Mouse (Mus musculus) heart, embryonic 10.5 days (tissue): ENCODE results near the gene Snx25. TPM values are rescaled to one million over a fixed set of nuclear protein-coding genes. Genes with fewer than 3 reads are reported as not detected.
A peak's percentile ranks its signal among the peaks of the same experiment; 100 is the strongest.

ENCODE experiments used
- DNase-seq: peaks from one replicate; pipeline ENCODE4 v3.0.0-alpha.2; 2017; ENCODE audit warnings: low spot score
- H3K27ac ChIP-seq: fragments of 300-500 bp; sonication (generic); 2 replicates; pipeline ENCODE4 v1.5.1; 2016; ENCODE audit warnings: mild to moderate bottlenecking
- H3K27me3 ChIP-seq: fragments of 300-500 bp; sonication (generic); 2 replicates; pipeline ENCODE4 v1.6.1; 2016; ENCODE audit warnings: mild to moderate bottlenecking; ENCODE audit not compliant: poor library complexity, insufficient read depth, severe bottlenecking
- H3K36me3 ChIP-seq: fragments of 300-500 bp; sonication (generic); 2 replicates; pipeline ENCODE4 v1.6.1; 2016; ENCODE audit warnings: mild to moderate bottlenecking, moderate library complexity
- H3K4me1 ChIP-seq: fragments of 300-500 bp; sonication (generic); 2 replicates; pipeline ENCODE4 v1.6.1; 2016; ENCODE audit warnings: mild to moderate bottlenecking
- H3K4me3 ChIP-seq: fragments of 300-500 bp; sonication (generic); 2 replicates; pipeline ENCODE4 v1.5.1; 2016; ENCODE audit warnings: mild to moderate bottlenecking, moderate library complexity
- H3K9me3 ChIP-seq: fragments of 300-500 bp; sonication (generic); 2 replicates; pipeline ENCODE4 v1.6.1; 2016; ENCODE audit warnings: mild to moderate bottlenecking, moderate library complexity
- WGBS: fragments of 180-500 bp; shearing (Covaris S2); methylation state at CpG from one replicate; pipeline ENCODE4 v1.1.7; 2016; 5-methylcytosine and 5-hydroxymethylcytosine counted together
- polyA plus RNA-seq: library from polyadenylated mRNA; unstranded; fragments of >200 nt; fragmentation: Nextera tagmentation; extraction: Ambion mirVana; gene quantifications from 2 replicates; pipeline ENCODE4 v1.2.1, GENCODE M21; 2016

Gene Snx25
- 2.3 and 3.7 TPM in 2 replicates for polyA plus RNA-seq

DNA sequence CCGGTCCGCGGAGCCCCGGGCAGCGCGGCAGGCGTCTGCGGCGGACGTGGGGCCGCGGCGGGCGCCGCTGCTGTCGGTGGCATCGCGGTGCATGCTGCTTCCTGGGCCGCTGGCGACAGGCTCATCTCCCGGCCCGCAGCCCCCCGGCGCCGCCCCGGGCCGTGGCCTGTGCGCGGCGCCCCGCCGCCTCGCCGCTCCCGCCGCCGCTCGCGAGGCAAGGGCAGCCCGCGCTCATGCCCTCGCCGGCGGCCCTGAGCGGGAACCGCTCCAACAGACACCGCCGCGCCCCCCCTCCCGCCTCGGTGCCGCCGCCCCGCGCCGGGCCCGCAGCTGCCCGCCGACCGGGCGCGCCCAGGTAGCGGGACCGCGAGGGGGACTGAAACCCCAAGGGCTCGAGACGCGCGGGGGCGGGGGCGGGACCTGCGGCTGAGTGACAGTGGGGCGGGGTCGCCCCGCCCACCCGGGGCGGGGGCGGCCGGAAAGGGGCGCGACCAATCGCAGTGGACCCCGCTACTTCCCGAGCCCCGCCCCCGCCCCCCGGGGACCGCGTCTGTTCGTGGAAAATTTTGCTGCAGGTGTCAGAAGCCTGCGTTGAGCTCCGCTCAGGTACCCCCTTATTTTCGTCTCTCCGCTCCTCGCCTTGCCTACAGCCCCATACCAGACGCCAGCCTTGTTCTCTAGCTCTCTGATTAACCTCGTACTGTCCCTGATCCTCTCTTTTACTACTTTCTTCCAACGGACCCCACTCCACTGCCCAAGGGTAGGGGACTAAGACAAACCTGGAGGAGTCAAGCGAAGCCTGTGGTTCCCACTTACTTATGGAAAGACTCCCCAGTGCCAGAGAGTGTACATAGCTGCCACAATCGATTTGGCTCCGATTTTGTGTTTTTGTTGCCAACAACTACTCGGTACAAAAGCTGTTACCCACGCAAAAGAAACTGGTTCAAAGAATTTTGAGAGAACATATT lies at the start of gene Snx25:
Gene Snx25 (minus strand): TSS at position 96 of the 968 bp plus-strand sequence.
- H3K9me3 ChIP-seq = no peaks in the 10 kb centered on the region
- H3K27me3 ChIP-seq = peaks cover 12% of the 10 kb centered on the region; the same call in 1 of the 2 replicates
- DNase-seq = peak; percentile 93
- peaks cover 21% of the 10 kb centered on the region for H3K4me1 ChIP-seq
- peak within 1 kb of the TSS; percentile 90 for H3K4me3 ChIP-seq
- 7% methylated on average over 79 of the region's 103 CpGs for WGBS
- no peaks in the 10 kb centered on the region for H3K36me3 ChIP-seq
- H3K27ac ChIP-seq = peak within 1 kb of the TSS; percentile 90

DNA sequence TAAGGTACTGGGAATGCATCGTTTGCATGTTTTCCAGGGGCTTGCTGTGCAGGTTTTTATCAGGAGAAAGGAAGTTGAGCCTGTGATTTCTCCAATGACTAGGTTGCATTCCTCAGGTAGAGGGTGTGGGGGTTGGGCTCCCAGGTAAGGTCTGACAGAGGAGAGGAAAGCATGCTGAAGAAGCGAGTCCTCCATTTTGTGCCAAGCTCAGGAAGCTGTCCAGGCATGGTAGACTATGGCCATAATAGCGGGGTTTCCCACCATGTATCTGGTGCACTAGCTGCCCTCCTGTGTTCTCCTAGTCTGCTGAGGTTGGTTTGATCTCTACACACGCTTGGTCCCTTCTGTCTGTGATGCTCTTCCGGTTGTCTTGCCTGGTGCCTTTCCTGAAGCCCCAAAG lies 45.7 kb upstream of the Snx25 start:
- WGBS = 83% methylated on average over 5 of the region's 5 CpGs

DNA sequence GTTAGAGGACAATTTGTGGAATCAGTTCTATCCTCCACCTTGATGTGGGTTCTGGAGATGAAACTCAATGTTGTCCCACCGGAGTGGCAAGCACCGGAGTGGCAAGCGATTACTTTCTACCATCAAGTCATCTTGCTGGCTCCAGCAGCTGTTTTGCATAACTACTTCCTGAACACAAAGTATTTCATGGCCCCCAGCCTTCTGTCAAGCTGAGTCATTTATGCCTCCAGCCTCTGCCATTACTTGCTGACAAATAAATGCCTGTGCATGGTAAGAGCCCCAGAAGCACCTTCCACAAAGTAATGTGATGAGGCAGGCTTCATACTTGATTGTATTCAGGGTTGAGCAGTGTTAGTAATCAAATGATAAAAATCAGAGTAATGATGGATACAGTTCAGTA lies 44.9 kb upstream of the Snx25 start:
- Histone ChIP-seq H3K4me3 (no peak overlapping the region), H3K36me3 (peaks cover 34% of the 10 kb centered on the region), H3K27me3 (no peaks in the 10 kb centered on the region), H3K9me3 (no peaks in the 10 kb centered on the region), H3K27ac (no peak overlapping the region), H3K4me1 (no peaks in the 10 kb centered on the region)
- no peak for DNase-seq
- WGBS = 89% methylated on average over 3 of the region's 3 CpGs

More for the DNA sequence above, 45.7 kb upstream of the Snx25 start:
- peak; percentile 54 for DNase-seq
- Histone ChIP-seq H3K9me3 (no peaks in the 10 kb centered on the region), H3K4me1 (no peaks in the 10 kb centered on the region), H3K27ac (no peak overlapping the region), H3K4me3 (no peak overlapping the region), H3K27me3 (no peaks in the 10 kb centered on the region), H3K36me3 (peaks cover 31% of the 10 kb centered on the region)

DNA sequence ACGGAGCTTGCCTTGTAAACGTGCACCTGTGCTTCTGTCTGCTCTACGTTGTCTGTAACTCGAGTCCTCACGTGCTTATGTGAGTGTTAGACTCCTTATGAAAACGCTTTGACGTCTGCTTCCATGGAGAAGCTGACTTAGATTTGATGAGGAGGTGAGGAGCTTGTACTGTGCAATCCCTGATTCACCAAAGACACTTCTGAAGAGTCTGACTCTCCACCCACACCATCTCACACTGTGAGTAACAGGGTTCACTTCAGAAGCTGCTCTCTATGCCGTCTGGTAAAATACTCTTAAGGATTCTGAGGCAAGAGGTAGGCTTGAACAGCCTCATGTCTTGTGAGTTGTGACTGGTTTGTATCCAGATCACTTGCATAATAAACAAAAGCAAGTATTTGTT lies 41.1 kb upstream of the Snx25 start:
- no peak for DNase-seq
- Histone ChIP-seq H3K4me3 (no peak overlapping the region), H3K36me3 (peaks cover 31% of the 10 kb centered on the region), H3K9me3 (no peaks in the 10 kb centered on the region), H3K27me3 (no peaks in the 10 kb centered on the region), H3K4me1 (no peaks in the 10 kb centered on the region), H3K27ac (no peak overlapping the region)
- WGBS = 86% methylated on average over 8 of the region's 8 CpGs

DNA sequence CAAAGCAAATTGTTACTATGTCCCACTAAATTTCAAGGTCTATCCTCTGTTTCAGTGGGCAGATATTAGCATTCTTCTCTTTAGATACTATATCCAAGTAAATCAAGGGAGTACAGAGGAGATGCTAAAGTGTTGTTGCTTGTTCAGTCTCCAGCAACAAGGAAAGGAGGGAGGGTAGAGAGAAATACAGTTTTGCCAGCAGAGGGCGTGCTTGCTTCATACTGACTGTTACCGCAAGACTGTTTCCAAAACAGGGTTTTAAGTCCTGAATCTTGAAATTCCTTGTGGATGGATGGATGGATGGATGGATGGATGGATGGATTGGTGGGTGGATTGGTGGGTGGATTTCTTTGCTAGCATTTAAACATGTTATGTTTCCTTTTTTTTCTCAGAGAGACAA lies 33.4 kb upstream of the Snx25 start:
- H3K36me3 ChIP-seq = 0 out of 2 replicates have a peak, but pooled peaks cover 3% of the 10 kb centered on the region
- no peak for DNase-seq
- peaks cover 7% of the 10 kb centered on the region; the same call in 1 of the 2 replicates for H3K4me1 ChIP-seq
- H3K9me3 ChIP-seq = no peaks in the 10 kb centered on the region
- no peak overlapping the region for H3K27ac ChIP-seq
- H3K4me3 ChIP-seq = no peak overlapping the region
- H3K27me3 ChIP-seq = no peaks in the 10 kb centered on the region
- 7% methylated on average over 2 of the region's 2 CpGs for WGBS

DNA sequence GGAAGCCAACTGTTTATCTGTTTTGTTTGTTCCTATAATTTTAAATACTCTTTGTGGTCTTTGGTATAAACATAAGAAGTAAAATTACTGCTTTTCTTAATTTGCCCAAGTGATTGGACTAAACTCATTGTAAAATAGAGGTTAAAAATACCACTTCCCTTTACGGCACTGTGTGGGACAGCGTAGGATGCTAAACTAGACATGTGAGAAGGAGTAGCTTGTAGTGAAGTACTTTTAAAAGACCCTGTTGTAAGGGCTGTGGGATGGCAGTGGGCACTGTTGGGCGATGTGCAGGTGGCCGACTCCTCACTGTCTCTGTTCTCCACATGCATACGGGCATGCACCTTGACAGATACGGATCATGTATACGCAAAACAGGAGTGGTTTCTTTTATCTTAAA lies 28.2 kb upstream of the Snx25 start:
- H3K36me3 ChIP-seq = peaks cover 12% of the 10 kb centered on the region
- no peak overlapping the region for H3K4me3 ChIP-seq
- 0 out of 2 replicates have a peak, but pooled peaks cover 2% of the 10 kb centered on the region for H3K4me1 ChIP-seq
- no peaks in the 10 kb centered on the region for H3K9me3 ChIP-seq
- no peak for DNase-seq
- H3K27ac ChIP-seq = no peak overlapping the region
- H3K27me3 ChIP-seq = no peaks in the 10 kb centered on the region
- 90% methylated on average over 7 of the region's 7 CpGs for WGBS

DNA sequence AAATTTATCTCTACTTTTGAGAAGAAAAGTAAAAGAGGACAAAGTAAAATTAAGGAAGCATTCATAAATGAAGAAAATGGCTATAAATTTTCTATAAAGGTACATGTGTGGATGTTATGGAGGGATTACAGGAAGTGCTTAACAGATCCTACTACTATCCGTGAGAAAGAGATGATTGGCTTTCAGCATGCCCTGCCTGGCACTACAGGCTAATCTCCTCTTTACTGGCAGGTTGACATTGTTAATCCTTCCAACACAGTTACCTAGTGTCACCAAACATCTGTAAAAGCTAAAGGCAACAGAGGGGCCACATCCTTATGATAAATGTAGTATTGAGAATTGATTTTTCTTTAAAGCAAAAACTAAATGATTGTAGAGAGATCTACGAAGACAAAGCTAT lies 21.7 kb upstream of the Snx25 start:
- no peaks in the 10 kb centered on the region for H3K27me3 ChIP-seq
- 74% methylated on average over 2 of the region's 2 CpGs for WGBS
- no peaks in the 10 kb centered on the region for H3K9me3 ChIP-seq
- peaks cover 23% of the 10 kb centered on the region for H3K36me3 ChIP-seq
- H3K27ac ChIP-seq = no peak overlapping the region
- no peak for DNase-seq
- H3K4me3 ChIP-seq = no peak overlapping the region
- H3K4me1 ChIP-seq = no peaks in the 10 kb centered on the region

DNA sequence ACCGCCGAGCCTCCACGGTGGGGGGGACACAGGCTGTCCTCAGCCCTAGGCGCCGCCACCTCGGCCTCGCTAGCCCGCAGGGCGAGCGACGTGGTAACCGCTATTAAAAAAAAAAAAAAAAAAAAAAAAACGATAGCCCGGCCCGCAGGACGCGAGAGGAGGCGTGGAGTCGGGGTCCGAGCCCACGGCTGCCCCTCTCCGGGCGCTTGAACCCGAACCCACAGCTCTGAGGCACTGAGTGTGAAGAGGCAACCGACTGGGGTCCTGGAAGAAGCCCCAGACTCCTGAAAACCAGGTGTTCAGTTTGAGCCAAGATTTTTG lies 11.9 kb upstream of the Snx25 start:
- DNase-seq = no peak
- Histone ChIP-seq H3K36me3 (no peaks in the 10 kb centered on the region), H3K4me3 (peak overlapping the region; percentile 79), H3K4me1 (peaks cover 10% of the 10 kb centered on the region; the same call in 1 of the 2 replicates), H3K27ac (peak overlapping the region; percentile 95), H3K9me3 (no peaks in the 10 kb centered on the region), H3K27me3 (no peaks in the 10 kb centered on the region)
- 0% methylated on average over 24 of the region's 25 CpGs for WGBS

DNA sequence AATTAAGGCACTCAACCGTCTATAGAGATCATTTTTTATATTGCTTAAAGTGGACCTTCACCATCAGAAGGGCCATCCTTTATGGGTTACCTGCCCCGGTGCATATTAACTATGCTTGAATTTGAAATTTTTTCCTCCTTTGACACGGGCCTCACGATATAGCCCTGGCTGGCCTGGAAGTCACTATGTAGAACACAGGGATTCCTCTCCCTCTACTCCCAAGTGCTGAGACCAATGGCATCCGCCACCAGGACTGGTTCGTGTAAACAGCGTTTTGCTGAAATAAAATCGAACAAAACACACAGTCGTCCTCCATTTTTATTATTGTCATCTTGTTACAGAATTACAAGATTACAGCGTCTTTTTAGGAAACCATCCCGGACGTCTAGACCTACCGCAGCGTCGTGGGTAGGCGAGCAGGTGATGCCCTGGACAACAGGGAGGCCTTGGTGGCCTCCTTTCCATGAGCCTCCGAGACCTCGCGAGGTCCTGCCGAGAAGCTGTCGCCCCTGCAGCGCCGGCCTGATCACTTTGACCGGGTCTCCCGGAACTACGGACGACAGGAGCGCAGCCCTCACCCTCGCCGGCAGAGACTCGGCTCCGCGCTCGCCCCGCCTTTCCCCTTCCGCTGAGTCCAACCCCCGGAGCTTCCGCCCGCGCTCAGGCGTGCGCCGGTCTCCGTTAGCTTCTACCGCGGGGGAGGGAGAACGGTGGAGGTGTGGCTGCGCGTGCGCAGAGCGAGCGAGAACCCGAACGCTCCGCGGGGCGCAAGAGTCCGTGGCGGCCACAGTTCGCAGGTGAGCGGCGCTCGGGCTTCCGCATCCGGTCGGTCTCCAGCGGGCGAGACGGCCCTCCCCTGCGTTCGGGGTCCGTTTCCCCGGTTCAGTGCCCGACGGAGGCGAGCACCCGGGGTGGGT lies 11.3 kb upstream of the Snx25 start:
- Histone ChIP-seq H3K4me3 (peak overlapping the region; percentile 79), H3K27me3 (no peaks in the 10 kb centered on the region), H3K27ac (peak overlapping the region; percentile 95), H3K4me1 (peaks cover 10% of the 10 kb centered on the region; the same call in 1 of the 2 replicates), H3K36me3 (no peaks in the 10 kb centered on the region), H3K9me3 (no peaks in the 10 kb centered on the region)
- DNase-seq = peak; percentile 97
- 2% methylated on average over 77 of the region's 77 CpGs for WGBS

DNA sequence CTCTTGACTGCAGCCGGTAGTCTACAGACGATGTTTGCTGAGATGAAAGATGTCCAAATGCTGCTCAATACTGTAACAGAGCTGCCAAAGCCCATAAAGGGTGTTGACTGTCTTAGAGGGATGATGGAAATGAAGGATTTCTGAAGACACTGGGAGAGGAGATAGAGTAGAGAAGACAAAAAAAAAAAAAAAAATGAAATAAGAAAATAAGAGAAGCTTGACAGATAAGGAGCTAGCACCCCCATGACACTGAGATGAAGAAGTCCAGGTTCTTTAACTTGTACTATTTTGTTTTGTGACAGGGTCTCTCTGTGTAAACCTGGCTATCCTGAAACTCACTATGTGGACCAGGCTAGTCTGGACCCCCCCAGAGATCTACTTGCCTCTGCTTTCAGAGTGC lies 1.1 kb upstream of the Snx25 start:
- Histone ChIP-seq H3K36me3 (no peaks in the 10 kb centered on the region), H3K27me3 (peaks cover 12% of the 10 kb centered on the region; the same call in 1 of the 2 replicates), H3K4me3 (peak overlapping the region; percentile 90; the same call in 1 of the 2 replicates), H3K9me3 (no peaks in the 10 kb centered on the region), H3K4me1 (peaks cover 17% of the 10 kb centered on the region; the same call in 1 of the 2 replicates), H3K27ac (peak overlapping the region; percentile 90; the same call in 1 of the 2 replicates)
- DNase-seq = no peak
- WGBS = 23% methylated on average over 2 of the region's 2 CpGs

DNA sequence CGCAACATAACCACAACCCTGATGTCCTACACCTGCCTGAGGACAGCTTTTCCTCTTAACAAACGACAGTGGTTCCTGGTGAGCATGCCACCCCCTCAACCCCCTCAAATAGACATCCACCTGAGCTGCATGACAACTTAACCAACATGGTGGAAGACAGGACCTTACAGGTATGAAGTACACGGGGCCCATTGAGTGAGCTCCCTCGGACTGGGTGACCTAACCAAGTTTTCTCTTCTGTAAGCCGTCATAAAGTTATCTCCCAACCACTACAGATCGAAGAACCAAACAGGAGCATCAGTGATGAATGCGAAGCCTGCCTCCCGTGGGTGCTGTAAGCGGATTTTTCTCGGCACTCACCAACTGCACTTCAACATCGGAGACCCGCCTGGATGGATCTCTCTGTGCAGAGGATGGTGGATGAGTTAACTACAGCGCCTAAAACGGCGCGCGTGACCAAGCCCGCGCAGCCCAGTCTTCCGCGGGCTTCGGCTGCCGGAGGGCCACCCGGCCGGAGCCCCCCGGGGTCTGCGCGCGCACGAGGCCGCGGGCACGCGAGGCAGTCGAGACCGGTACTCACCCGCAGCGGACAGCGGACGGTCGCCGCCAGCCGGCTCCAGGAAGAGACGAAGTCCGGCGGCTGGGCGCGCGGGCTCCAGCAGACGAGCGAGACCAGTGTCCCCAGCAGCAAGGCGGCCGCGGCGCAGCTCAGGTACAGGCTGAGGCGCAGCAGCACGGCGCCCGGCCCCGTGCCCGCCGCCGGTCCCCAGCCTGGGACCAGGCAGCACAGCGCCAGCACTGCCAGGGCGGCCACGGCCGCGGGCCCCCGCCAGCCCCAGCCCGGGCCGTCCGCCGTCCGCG lies 527 bp downstream of the Snx25 start, which contains the start of gene Cfap97:
Gene Cfap97 (plus strand): TSS at position 570 of the 861 bp plus-strand sequence.
- 2% methylated on average over 56 of the region's 75 CpGs for WGBS
- peak within 1 kb of the TSS; percentile 90 for H3K27ac ChIP-seq
- H3K4me1 ChIP-seq = peaks cover 27% of the 10 kb centered on the region
- H3K4me3 ChIP-seq = peak within 1 kb of the TSS; percentile 90
- DNase-seq = no peak
- peaks cover 12% of the 10 kb centered on the region; the same call in 1 of the 2 replicates for H3K27me3 ChIP-seq
- no peaks in the 10 kb centered on the region for H3K36me3 ChIP-seq
- H3K9me3 ChIP-seq = no peaks in the 10 kb centered on the region

DNA sequence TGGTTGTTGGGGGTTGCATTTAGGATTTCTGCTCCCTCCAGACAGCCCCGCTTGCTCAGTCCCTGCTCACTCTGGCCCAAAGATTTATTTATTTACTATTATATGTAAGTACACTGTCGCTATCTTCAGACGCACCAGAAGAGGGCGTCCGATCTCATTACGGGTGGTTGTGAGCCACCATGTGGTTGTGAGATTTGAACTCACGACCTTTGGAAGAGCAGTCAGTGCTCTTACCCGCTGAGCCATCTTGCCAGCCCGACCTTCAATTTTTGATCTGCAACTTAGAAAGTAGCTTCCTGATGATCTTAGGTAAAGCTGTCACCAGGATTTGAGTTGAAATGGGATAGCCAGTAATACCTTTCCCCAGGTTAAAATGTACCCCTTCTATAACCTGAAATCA lies 2.2 kb downstream of the Snx25 start:
- WGBS = 79% methylated on average over 9 of the region's 9 CpGs
- H3K4me3 ChIP-seq = no peak overlapping the region
- peaks cover 10% of the 10 kb centered on the region; the same call in 1 of the 2 replicates for H3K27me3 ChIP-seq
- peaks cover 32% of the 10 kb centered on the region for H3K4me1 ChIP-seq
- DNase-seq = no peak
- no peaks in the 10 kb centered on the region for H3K36me3 ChIP-seq
- H3K9me3 ChIP-seq = no peaks in the 10 kb centered on the region
- no peak overlapping the region for H3K27ac ChIP-seq
